Mouse (Mus musculus) limb, embryonic 14.5 days (tissue): ENCODE results near the gene C1rb. TPM values are rescaled to one million over a fixed set of nuclear protein-coding genes. Genes with fewer than 3 reads are reported as not detected.
"Not testable (repeated sequence)": the region's sequence is repeated elsewhere in the genome, so short reads cannot be mapped to it uniquely, and the experiment has no call there.

Source experiments
- ATAC-seq: fragments of 200-750 bp; cut with Nextera tagmentation; 2 replicates; pipeline ENCODE4 v1.8.0; 2017; ENCODE audit warnings: low read depth, moderate number of reproducible peaks, moderate TSS enrichment; ENCODE audit not compliant: low FRiP score
- DNase-seq: peaks from one replicate; pipeline ENCODE4 v3.0.0-alpha.2; 2015; ENCODE audit warnings: low spot score
- H3K27ac ChIP-seq: fragments of 300-500 bp; sonication (generic); replicated peaks from 2 replicates; pipeline ENCODE4 v1.5.1; 2014; ENCODE audit warnings: low read depth, mild to moderate bottlenecking, low read length, moderate library complexity, mixed read lengths
- H3K27me3 ChIP-seq: fragments of 300-500 bp; sonication (generic); 2 replicates; pipeline ENCODE4 v1.6.1; 2014; ENCODE audit warnings: low read length, mixed read lengths; ENCODE audit not compliant: control insufficient read depth, insufficient read depth
- H3K36me3 ChIP-seq: fragments of 300-500 bp; sonication (generic); 2 replicates; pipeline ENCODE4 v1.6.1; 2014; ENCODE audit warnings: mild to moderate bottlenecking, low read length, moderate library complexity, mixed read lengths; ENCODE audit not compliant: control insufficient read depth, insufficient read depth
- H3K4me1 ChIP-seq: fragments of 300-500 bp; sonication (generic); 2 replicates; pipeline ENCODE4 v1.6.1; 2014; ENCODE audit warnings: antibody characterized with exemption, low read length, mixed read lengths; ENCODE audit not compliant: control insufficient read depth, insufficient read depth
- H3K4me2 ChIP-seq: fragments of 300-500 bp; sonication (generic); replicated peaks from 2 replicates; pipeline ENCODE4 v1.6.1; 2014; ENCODE audit warnings: low read depth, mild to moderate bottlenecking, low read length, moderate library complexity; ENCODE audit not compliant: severe bottlenecking
- H3K4me3 ChIP-seq: fragments of 300-500 bp; sonication (generic); replicated peaks from 2 replicates; pipeline ENCODE4 v1.5.1; 2014; ENCODE audit warnings: low read length
- H3K9ac ChIP-seq: fragments of 300-500 bp; sonication (generic); 2 replicates; pipeline ENCODE4 v1.6.1; 2014; ENCODE audit warnings: mild to moderate bottlenecking, low read depth, low read length, moderate library complexity; ENCODE audit not compliant: severe bottlenecking
- H3K9me3 ChIP-seq: fragments of 300-500 bp; sonication (generic); 2 replicates; pipeline ENCODE4 v1.6.1; 2016; ENCODE audit warnings: low read length; ENCODE audit not compliant: control insufficient read depth
- POLR2A ChIP-seq: fragments of 200-500 bp; IDR thresholded peaks from 2 replicates; pipeline ENCODE4 v1.8.0; 2012; ENCODE audit warnings: inconsistent platforms, mild to moderate bottlenecking, moderate library complexity, borderline replicate concordance; ENCODE audit not compliant: insufficient read depth, insufficient read length; ENCODE audit errors: extremely low read depth
- WGBS: fragments of 180-500 bp; shearing (Covaris S2); extraction: QIAGEN DNeasy Blood & Tissue Kit; methylation state at CpG from one replicate; pipeline ENCODE4 v1.1.7; 2014; 5-methylcytosine and 5-hydroxymethylcytosine counted together
- polyA plus RNA-seq, 2 experiments: library from polyadenylated mRNA; depleted of rRNA in 1 of 2; stranded (reverse) in 1 of 2; unstranded in 1 of 2; fragments of >200 nt; fragmentation: Nextera tagmentation in 1 of 2; extraction: Ambion mirVana in 1 of 2; gene quantifications; 2 replicates each; pipeline versions ENCODE4 v1.2.1 to v1.2.3; 2012 to 2014

Gene C1rb
- polyA plus RNA-seq (2012; rRNA removed) (not detected in 2 replicates), polyA plus RNA-seq (2014; fragmentation: Nextera tagmentation; extraction: Ambion mirVana) (0.11 TPM in 1 of 2 replicates, not detected in the other)

DNA sequence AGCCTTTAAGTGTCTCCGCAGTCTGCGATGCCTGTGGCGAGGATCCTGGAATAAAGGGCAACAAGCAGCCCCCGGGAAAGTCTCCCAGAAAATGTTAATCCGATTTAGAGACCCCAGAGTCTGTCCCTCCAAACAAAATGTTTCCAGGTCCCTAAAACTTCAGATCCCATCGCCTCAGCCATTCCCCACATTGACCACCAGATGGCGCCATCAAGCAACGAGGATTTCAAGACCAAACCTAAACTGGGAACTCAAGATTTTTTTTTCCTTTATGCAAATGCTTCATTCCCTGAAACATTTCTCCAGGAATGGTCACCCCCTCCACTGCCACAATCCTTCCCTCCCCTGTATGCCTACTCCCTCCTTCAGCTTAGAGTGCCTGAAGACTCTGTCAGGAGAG lies at the start of gene C1rb:
TSS of gene C1rb (plus strand) at position 269 of the 400 bp plus-strand sequence.
- 7% methylated on average over 8 of the region's 8 CpGs for WGBS
- DNase-seq (peak; percentile 40), ATAC-seq (no peak)
- H3K27me3 ChIP-seq, result no peaks in the 10 kb centered on the region
- no peaks in the 10 kb centered on the region for H3K4me1 ChIP-seq
- H3K4me2 ChIP-seq, result 0 out of 2 replicates have a peak within 1 kb of the TSS, but pooled peaks have one; percentile 26
- no peak for TF ChIP-seq POLR2A
- H3K27ac ChIP-seq, result no peak within 1 kb of the TSS
- H3K9ac ChIP-seq, result no peak within 1 kb of the TSS
- H3K9me3 ChIP-seq, result no peaks in the 10 kb centered on the region
- H3K4me3 ChIP-seq, result no peak within 1 kb of the TSS
- H3K36me3 ChIP-seq, result no peaks in the 10 kb centered on the region

DNA sequence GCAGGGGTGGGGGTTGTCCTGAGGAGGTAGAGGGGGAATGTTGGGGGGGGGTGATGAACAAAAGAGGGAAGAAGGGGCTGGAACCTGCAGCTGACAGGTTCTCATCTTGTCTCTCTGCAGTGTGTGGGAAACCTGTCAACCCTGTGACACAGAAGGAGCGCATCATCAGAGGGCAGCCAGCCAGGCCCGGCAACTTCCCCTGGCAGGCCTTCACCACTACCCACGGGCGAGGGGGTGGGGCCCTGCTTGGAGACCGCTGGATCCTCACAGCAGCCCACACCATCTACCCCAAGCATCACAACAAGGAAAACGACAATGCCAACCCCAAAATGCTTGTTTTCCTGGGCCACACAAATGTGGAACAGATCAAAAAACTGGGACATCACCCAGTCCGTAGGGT lies 48.0 kb upstream of the C1rb start:
- not testable (repeated sequence) for H3K4me3 ChIP-seq, ATAC-seq, H3K27me3 ChIP-seq, H3K4me2 ChIP-seq, H3K9me3 ChIP-seq, H3K27ac ChIP-seq, H3K9ac ChIP-seq, H3K36me3 ChIP-seq, H3K4me1 ChIP-seq, DNase-seq
- WGBS, result 71% methylated on average over 7 of the region's 7 CpGs

DNA sequence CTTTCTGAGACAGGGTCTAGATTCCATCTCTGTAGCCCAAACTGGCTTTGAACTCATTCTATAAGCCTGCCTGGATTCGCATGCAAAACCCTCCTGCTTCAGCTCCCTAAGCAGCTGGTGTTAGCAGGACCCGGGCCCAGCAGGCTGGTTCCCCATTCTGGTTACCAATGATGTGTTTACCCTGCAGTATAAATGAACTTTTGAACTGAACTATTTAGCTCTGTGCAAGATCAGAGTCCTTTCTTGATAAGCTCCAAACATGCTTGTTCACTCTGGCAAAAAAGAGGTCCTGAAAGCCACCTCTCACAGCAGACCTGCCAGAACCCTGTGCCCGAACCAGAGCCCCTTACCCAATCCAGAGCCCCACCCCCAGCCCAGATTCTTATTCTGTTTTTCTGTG lies 42.2 kb upstream of the C1rb start:
- Histone ChIP-seq H3K9ac (no peak overlapping the region), H3K9me3 (no peaks in the 10 kb centered on the region), H3K36me3 (no peaks in the 10 kb centered on the region), H3K4me1 (no peaks in the 10 kb centered on the region), H3K27me3 (no peaks in the 10 kb centered on the region), H3K4me2 (no peak overlapping the region), H3K27ac (no peak overlapping the region), H3K4me3 (no peak overlapping the region)
- WGBS, result 64% methylated on average over 3 of the region's 3 CpGs
- no peak for DNase-seq
- TF ChIP-seq POLR2A, result no peak
- ATAC-seq, result no peak

DNA sequence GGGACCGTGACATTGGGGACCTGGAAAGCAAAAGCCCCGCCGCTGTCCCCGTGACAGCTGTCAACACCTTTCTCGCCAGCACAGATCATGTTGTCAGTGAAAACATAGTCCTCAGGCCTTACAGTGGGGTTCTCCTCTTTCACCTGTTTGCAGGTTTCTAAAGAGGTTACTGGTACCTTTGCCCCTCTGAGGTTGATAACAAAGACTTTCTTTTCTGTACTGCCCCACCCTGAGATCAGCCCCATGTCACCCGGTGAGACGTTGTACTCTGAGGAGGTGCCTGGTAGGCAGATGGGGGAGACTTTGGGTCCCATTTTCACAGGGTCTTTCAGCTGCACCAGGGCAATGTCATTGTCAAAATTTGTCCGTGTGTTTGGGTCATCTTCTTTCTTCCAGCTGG lies 39.0 kb upstream of the C1rb start:
- H3K36me3 ChIP-seq, result no peaks in the 10 kb centered on the region
- H3K9ac ChIP-seq, result no peak overlapping the region
- H3K27me3 ChIP-seq, result no peaks in the 10 kb centered on the region
- H3K4me1 ChIP-seq, result no peaks in the 10 kb centered on the region
- H3K27ac ChIP-seq, result no peak overlapping the region
- H3K4me2 ChIP-seq, result no peak overlapping the region
- H3K4me3 ChIP-seq, result no peak overlapping the region
- DNase-seq, result no peak
- TF ChIP-seq POLR2A, result no peak
- no peak for ATAC-seq
- 89% methylated on average over 8 of the region's 8 CpGs for WGBS
- H3K9me3 ChIP-seq, result no peaks in the 10 kb centered on the region

DNA sequence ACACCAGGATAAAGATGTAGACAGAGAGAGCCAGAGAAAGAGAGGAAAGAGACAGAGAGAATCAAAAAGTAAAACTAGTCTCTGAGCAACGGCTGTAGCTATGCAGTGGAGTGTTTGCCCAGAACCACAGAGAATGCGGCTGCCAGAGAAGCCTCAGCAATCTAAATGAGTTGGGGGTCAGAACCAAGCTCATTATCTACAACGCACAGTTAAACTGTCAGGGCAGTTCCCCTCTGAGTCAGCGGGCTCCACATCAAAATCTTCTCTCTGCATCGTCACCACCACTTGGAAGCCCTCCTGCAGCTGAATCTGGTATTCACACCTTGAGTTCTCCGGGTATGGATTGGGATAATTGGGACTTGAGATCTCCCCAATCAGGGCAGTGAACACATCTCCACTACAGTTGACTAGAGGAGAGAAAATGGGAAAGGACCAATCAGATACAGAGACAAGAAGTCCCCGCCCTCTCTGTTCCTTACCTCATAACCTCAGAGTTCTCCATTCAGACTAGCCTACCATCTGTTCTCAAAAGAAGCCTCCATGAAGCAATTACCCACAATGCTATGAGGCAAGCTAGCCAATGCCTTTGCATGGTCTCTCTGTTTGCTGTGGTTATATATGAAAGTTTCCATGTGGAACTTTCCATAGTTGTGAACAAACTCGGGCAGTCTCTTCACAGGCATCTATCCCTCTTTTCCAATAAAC lies 33.8 kb upstream of the C1rb start:
- WGBS, result 73% methylated on average over 7 of the region's 8 CpGs
- H3K4me1 ChIP-seq, H3K27ac ChIP-seq, H3K4me2 ChIP-seq, H3K4me3 ChIP-seq, DNase-seq, H3K27me3 ChIP-seq, H3K9ac ChIP-seq, H3K9me3 ChIP-seq, ATAC-seq, H3K36me3 ChIP-seq: not testable (repeated sequence)

DNA sequence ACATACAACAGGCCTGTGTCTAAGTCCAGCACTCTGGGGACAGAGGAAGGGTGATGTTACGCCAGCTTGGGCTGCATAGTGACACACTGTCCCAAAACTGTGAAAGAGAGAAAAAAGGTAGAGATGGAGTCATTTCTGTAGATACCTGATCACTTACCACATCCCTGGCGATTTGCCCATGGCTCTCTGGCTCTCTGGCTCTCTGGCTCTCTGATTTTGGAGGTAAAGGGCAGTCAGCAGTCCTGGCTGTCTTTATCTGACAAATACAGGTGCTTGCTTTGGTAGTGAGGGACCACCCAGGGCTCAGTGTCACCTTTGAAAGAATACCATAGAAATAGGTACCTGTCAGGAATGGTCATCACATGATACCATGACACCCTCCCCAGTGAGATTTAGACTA lies 28.9 kb upstream of the C1rb start:
- H3K4me3 ChIP-seq, H3K36me3 ChIP-seq, DNase-seq, H3K4me1 ChIP-seq, H3K4me2 ChIP-seq, H3K9me3 ChIP-seq, ATAC-seq, H3K9ac ChIP-seq, H3K27ac ChIP-seq, H3K27me3 ChIP-seq: not testable (repeated sequence)
- 80% methylated on average over 2 of the region's 2 CpGs for WGBS

DNA sequence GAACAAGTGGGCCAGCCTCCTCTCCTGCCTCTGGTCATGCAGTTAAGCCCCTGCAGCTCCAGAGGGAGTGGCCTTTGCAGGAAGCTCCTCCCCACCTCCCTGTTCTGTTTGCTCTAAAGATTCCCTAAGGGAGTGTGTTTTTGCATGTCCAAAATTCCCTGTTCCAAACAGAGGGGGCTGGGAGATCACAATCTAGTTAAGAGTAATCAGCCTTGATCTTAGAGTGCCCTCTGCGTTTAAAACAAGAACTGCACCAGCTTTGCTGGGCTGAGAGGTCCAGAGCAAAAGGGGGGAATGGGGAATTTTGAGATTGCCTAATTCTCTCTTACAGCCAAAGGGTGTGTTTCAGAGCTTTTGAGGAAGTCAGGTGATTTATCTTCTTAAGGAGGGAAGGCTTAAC lies 27.8 kb upstream of the C1rb start, which contains the start of gene C1s1:
TSS of gene C1s1 (minus strand) at position 76 of the 400 bp plus-strand sequence.
- not testable (repeated sequence) for H3K36me3 ChIP-seq, H3K4me2 ChIP-seq, H3K4me1 ChIP-seq, DNase-seq, H3K4me3 ChIP-seq, H3K27ac ChIP-seq, ATAC-seq, H3K9ac ChIP-seq, H3K27me3 ChIP-seq, H3K9me3 ChIP-seq
- WGBS, result 11% methylated on average over 1 of the region's 1 CpGs
